Mouse (Mus musculus) embryonic fibroblast, embryonic 13.5 days (primary cell): ENCODE measurements at regions not wholly inside any gene's neighbourhood (a gene's known extent, or its start where the extent isn't known, plus 50 kb on each side); places are given as distances from the start of the nearest gene placed in this dataset.

ENCODE experiments used
- CTCF ChIP-seq: IDR thresholded peaks from 2 replicates; pipeline ENCODE4 v1.5.1; 2011; ENCODE audit warnings: mild to moderate bottlenecking, control low read depth, low read length, moderate library complexity, borderline replicate concordance; ENCODE audit not compliant: insufficient read depth
- POLR2A ChIP-seq: IDR thresholded peaks from 2 replicates; pipeline ENCODE4 v1.6.1; 2011; ENCODE audit warnings: low read depth, mild to moderate bottlenecking, control low read depth, low read length, moderate library complexity

DNA sequence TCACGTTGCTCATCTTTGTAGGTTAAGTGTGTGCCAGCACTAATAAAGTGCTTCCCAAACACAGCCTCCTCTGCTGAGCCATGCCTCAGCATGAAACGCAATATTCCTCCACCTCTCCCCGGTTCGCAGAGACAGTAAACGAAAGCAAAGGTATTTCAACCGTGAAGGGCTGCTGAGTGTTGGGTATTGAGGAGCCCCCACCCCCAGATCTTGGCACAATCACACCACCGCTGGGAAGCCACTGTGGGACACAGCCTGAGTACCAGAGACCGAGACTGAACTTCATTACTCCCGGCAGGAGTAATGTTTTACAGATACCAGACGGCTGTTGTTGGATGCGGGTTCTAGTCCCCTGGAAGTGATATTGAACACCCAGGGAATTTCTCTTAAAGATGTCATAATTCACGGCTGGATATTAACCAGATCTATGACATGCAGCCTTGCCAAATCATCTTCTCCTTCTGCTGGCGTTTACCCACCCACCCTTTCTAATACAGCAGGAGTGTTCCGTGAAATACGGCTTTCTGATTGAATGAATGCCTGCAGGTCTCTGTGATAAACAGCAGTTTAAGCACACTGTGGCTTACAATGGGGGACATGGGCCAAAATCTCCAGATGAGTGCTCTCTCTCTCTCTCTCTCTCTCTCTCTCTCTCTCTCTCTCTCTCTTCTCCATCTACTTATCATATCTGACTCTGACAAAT is 328.9 kb downstream of the Pax1 start:
- TF ChIP-seq POLR2A (no peak), CTCF (no peak)
